Mouse (Mus musculus) CH12.LX (cell line): ENCODE data around the gene Jph2. TPM values are rescaled to one million over a fixed set of nuclear protein-coding genes. Genes with fewer than 3 reads are reported as not detected.

Experiments
- DNase-seq: peaks from one replicate; pipeline ENCODE4 v3.0.0-alpha.2; 2013; ENCODE audit errors: extremely low read depth
- H3K27ac ChIP-seq: 2 replicates; pipeline ENCODE4 v1.5.1; 2012; ENCODE audit warnings: low read depth, mild to moderate bottlenecking, control low read depth, moderate library complexity; ENCODE audit not compliant: insufficient read depth
- H3K27me3 ChIP-seq: replicated peaks from 2 replicates; pipeline ENCODE3; 2012; ENCODE audit warnings: inconsistent platforms
- H3K36me3 ChIP-seq, 2 experiments: replicated peaks in 1 of 2; 2 replicates each; pipeline versions ENCODE3 to v1.6.1; 2012; ENCODE audit warnings: inconsistent platforms in 1 of 2, low read length in 1 of 2, mild to moderate bottlenecking in 1 of 2, mixed read lengths in 1 of 2, moderate library complexity in 1 of 2; ENCODE audit not compliant: control insufficient read depth in 1 of 2, insufficient read depth in 1 of 2
- H3K4me1 ChIP-seq, 2 experiments: 2 replicates each; pipeline ENCODE4 v1.6.1; 2012; ENCODE audit warnings: inconsistent platforms in 1 of 2, moderate library complexity in 1 of 2; ENCODE audit not compliant: insufficient read depth in 2 of 2, control insufficient read depth in 1 of 2
- H3K4me2 ChIP-seq: 2 replicates; pipeline ENCODE4 v1.6.1; 2012; ENCODE audit warnings: low read depth, mild to moderate bottlenecking, control low read depth; ENCODE audit not compliant: poor library complexity, insufficient read depth, severe bottlenecking
- H3K4me3 ChIP-seq, 3 experiments: fragments of 150-350 bp in 1 of 3; sonication (generic) in 1 of 3; replicated peaks in 1 of 3; 2 replicates each; pipeline versions ENCODE3 to v1.5.1; 2011 to 2012; ENCODE audit warnings: low read depth in 2 of 3, low read length in 2 of 3, mild to moderate bottlenecking in 2 of 3, moderate library complexity in 2 of 3, control low read depth in 1 of 3, improper control_type of control experiment in 1 of 3, inconsistent platforms in 1 of 3, mixed read lengths in 1 of 3; ENCODE audit not compliant: poor library complexity in 1 of 3
- H3K79me2 ChIP-seq: replicated peaks from 2 replicates; pipeline ENCODE4 v1.6.1; 2012; ENCODE audit warnings: mild to moderate bottlenecking, moderate library complexity; ENCODE audit not compliant: control insufficient read depth, poor library complexity, insufficient read depth, severe bottlenecking; ENCODE audit errors: extremely low read depth
- H3K9ac ChIP-seq: 2 replicates; pipeline ENCODE4 v1.6.1; 2012; ENCODE audit warnings: low read depth, mild to moderate bottlenecking, control low read depth, moderate library complexity; ENCODE audit not compliant: insufficient read depth
- H3K9me3 ChIP-seq: replicated peaks from 2 replicates; pipeline ENCODE3; 2012; ENCODE audit warnings: low read length, inconsistent platforms, mixed read lengths
- E2F4 ChIP-seq: IDR thresholded peaks from 2 replicates; pipeline ENCODE4 v1.6.1; 2011; ENCODE audit warnings: low read depth, low read length, improper control_type of control experiment; ENCODE audit not compliant: insufficient replicate concordance
- GABPA ChIP-seq: IDR thresholded peaks from 2 replicates; pipeline ENCODE4 v1.6.1; 2012; ENCODE audit warnings: low read depth, low read length, improper control_type of control experiment, inconsistent platforms; ENCODE audit not compliant: insufficient replicate concordance
- JUND ChIP-seq: conservative IDR thresholded peaks from 2 replicates; pipeline ENCODE4 v1.6.1; 2011; ENCODE audit warnings: low read depth, low read length, improper control_type of control experiment
- KAT2A ChIP-seq: IDR thresholded peaks from 2 replicates; pipeline ENCODE4 v1.6.1; 2012; ENCODE audit warnings: low read length, improper control_type of control experiment, inconsistent platforms; ENCODE audit not compliant: insufficient replicate concordance
- MAFK ChIP-seq: IDR thresholded peaks from 2 replicates; pipeline ENCODE4 v1.6.1; 2011; ENCODE audit warnings: low read length, improper control_type of control experiment; ENCODE audit not compliant: insufficient replicate concordance
- MAZ ChIP-seq: IDR thresholded peaks from 2 replicates; pipeline ENCODE4 v1.6.1; 2012; ENCODE audit warnings: low read depth, mild to moderate bottlenecking, inconsistent platforms, low read length, improper control_type of control experiment, moderate library complexity
- POLR2A ChIP-seq: IDR thresholded peaks from 2 replicates; pipeline ENCODE4 v1.6.1; 2011; ENCODE audit warnings: low read depth, mild to moderate bottlenecking, improper control_type of control experiment, low read length
- RAD21 ChIP-seq: IDR thresholded peaks from 2 replicates; pipeline ENCODE4 v1.6.1; 2011; ENCODE audit warnings: low read depth, mild to moderate bottlenecking, low read length, improper control_type of control experiment, moderate library complexity
- RCOR1 ChIP-seq: conservative IDR thresholded peaks from 2 replicates; pipeline ENCODE4 v1.6.1; 2012; ENCODE audit warnings: low read depth, mild to moderate bottlenecking, inconsistent platforms, low read length, improper control_type of control experiment
- SIN3A ChIP-seq: IDR thresholded peaks from 2 replicates; pipeline ENCODE4 v1.6.1; 2012; ENCODE audit warnings: low read length, improper control_type of control experiment, inconsistent platforms
- TCF12 ChIP-seq: IDR thresholded peaks from 2 replicates; pipeline ENCODE4 v1.6.1; 2014; ENCODE audit warnings: low read depth, mild to moderate bottlenecking, inconsistent platforms, low read length, improper control_type of control experiment
- UBTF ChIP-seq: IDR thresholded peaks from 2 replicates; pipeline ENCODE4 v1.6.1; 2012; ENCODE audit warnings: low read depth, mild to moderate bottlenecking, inconsistent platforms, low read length, improper control_type of control experiment, moderate library complexity
- ZC3H11A ChIP-seq: IDR thresholded peaks from 2 replicates; pipeline ENCODE4 v1.6.1; 2012; ENCODE audit warnings: low read depth, mild to moderate bottlenecking, inconsistent platforms, low read length, improper control_type of control experiment
- ZMIZ1 ChIP-seq: IDR thresholded peaks from 2 replicates; pipeline ENCODE4 v1.6.1; 2012; ENCODE audit warnings: low read depth, mild to moderate bottlenecking, inconsistent platforms, low read length, improper control_type of control experiment
- dilution Hi-C: fragments of 300-500 bp; cut with MboI; formaldehyde crosslinking; loops from 2 replicates; pipeline ENCODE4 v1.14.3; 2020; ENCODE audit warnings: low sequenced_read_pairs; ENCODE audit not compliant: extremely low pct_unique_long_range_greater_than_20kb, extremely low pct_ligation_motif_present
- in situ Hi-C: fragments of 300-500 bp; cut with MboI; formaldehyde crosslinking; loops from 3 replicates; pipeline ENCODE4 v1.14.3; 2019; ENCODE audit warnings: low sequenced_read_pairs, low pct_ligation_motif_present, low pct_unique_long_range_greater_than_20kb, mixed read lengths
- polyA plus RNA-seq: library from polyadenylated mRNA; unstranded; fragments of >175 nt; gene quantifications from 2 replicates; pipeline ENCODE4 v1.2.1, GENCODE M21; 2012; ENCODE audit warnings: low read depth; ENCODE audit not compliant: insufficient read length
- total RNA-seq, 2 experiments: library from RNA; depleted of rRNA; stranded (reverse); fragments of 300-350 nt in 1 of 2; fragments of >200 nt in 1 of 2; gene quantifications; 2 replicates each; pipeline ENCODE4 v1.2.3; 2012 to 2014

The Jph2 gene
- total and polyA plus RNA-seq, 3 experiments: not detected

DNA sequence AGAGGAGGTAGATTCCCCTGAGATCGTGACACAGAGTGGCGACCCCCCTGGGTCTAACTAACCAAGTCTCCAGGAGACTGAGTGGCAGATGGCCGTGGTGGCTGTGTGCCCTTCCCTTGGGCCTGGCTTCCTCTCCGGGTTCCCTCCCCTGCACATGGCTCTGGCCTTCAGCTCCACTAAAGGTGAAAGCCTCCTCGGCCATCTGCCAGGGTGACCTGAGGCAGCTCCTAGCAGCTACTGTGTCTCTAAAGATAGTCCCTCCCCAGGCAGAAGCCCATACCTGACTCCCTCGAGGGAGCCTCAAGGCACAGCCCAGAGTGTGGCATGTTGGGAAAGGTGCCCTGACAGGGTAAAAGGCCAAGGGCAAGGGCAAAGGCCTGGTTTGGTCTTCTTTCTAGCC is 45.8 kb upstream of the Jph2 start:
- DNase-seq: no peak
- no peak for TF ChIP-seq KAT2A
- TF ChIP-seq, all 38 proteins: peak for 0
- Histone ChIP-seq H3K4me2 (no peak overlapping the region), H3K4me3 (no peak overlapping the region), H3K36me3 (no peaks in the 10 kb centered on the region), H3K27ac (no peak overlapping the region), H3K4me1 (no peaks in the 10 kb centered on the region), H3K27me3 (peaks cover 94% of the 10 kb centered on the region), H3K9ac (no peak overlapping the region), H3K9me3 (no peaks in the 10 kb centered on the region), H3K79me2 (no peaks in the 10 kb centered on the region)
- in situ Hi-C loops (no loop called here), dilution Hi-C loops (no loop called here)

DNA sequence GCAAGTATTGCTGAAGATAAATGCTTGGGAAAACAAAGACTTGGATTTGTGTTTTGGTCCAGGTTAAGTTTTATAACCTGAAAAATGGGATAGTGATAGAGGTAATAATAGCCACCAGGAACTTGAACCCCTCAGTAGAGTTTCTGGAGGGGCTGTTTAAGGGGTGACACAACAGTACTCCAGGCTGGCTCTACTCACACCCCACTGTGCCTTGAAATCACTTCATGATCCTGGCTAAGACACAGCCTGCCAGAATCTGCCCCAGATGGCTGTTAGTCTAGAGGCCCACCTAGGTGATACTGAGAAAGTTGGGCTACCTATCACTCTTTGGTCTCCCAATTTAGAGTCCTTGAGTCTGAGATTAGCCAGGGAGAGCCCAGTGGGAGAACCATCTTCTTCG is 41.7 kb upstream of the Jph2 start:
- Histone ChIP-seq H3K4me1 (no peaks in the 10 kb centered on the region), H3K27me3 (peaks cover 89% of the 10 kb centered on the region), H3K9me3 (no peaks in the 10 kb centered on the region), H3K4me3 (no peak overlapping the region), H3K79me2 (no peaks in the 10 kb centered on the region), H3K27ac (no peak overlapping the region), H3K4me2 (no peak overlapping the region), H3K36me3 (no peaks in the 10 kb centered on the region)
- dilution Hi-C loops: no loop called here
- TF ChIP-seq MAZ: no peak
- TF ChIP-seq SIN3A: no peak
- TF ChIP-seq JUND: no peak
- TF ChIP-seq MAFK: no peak
- no peak for TF ChIP-seq ZMIZ1
- TF ChIP-seq ZC3H11A: no peak
- no peak for TF ChIP-seq RAD21
- TF ChIP-seq GABPA: no peak
- no peak for TF ChIP-seq RCOR1
- TF ChIP-seq TCF12: no peak
- TF ChIP-seq, all 38 proteins: peak for 0
- DNase-seq: no peak
- H3K9ac ChIP-seq: no peak overlapping the region
- in situ Hi-C loops: no loop called here

DNA sequence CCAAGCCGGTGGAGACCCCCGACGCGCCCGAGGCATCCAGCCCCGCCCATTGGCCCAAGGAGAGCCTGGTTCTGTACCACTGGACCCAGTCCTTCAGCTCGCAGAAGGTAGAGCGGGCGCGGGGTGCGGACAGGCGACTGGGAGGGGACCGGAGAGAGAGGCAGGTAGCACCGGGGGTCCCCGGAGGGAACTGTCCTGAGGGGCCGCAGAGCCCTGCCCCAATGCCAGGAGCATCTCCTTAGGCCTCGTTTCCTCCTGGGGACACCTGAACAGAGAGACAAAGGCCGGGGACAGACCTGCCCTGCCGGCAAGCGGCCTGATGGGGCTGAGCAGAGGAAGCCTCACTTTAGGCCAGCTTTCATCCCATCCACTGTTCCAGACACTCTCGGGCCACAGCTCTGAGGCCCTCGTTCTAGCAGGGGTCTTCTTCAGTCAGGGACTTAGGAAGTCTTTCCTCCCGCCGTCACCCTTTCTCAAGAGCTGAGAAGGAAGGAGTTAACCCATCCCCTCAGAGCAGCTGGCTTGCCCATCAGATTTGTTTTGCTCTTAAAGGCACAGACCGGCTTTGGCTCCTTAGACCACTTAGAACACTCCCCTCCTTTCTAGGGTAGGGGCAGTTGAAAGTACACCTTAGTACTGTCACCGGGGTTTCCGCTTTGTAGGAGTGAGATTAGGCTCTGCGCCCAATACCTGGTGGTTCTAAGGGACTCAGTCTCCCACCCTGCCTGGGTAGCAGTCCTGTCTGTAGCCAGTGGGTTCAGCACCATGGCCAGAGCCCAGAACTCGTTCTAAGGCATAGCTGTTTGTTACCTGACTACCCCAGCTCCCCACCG is 41.0 kb upstream of the Jph2 start:
- Histone ChIP-seq H3K4me1 (no peaks in the 10 kb centered on the region), H3K9ac (no peak overlapping the region), H3K27ac (no peak overlapping the region), H3K79me2 (no peaks in the 10 kb centered on the region), H3K27me3 (peaks cover 87% of the 10 kb centered on the region), H3K9me3 (no peaks in the 10 kb centered on the region), H3K4me3 (no peak overlapping the region), H3K36me3 (no peaks in the 10 kb centered on the region), H3K4me2 (no peak overlapping the region)
- in situ Hi-C loops (no loop called here), dilution Hi-C loops (no loop called here)
- TF ChIP-seq ZC3H11A (no peak), E2F4 (no peak), UBTF (no peak), POLR2A (no peak)
- DNase-seq: no peak
